Mouse (Mus musculus) spleen, adult 10 weeks (tissue): ENCODE results near the gene Gm11127. TPM values are rescaled to one million over a fixed set of nuclear protein-coding genes. Genes with fewer than 3 reads are reported as not detected.

Experiments
- polyA plus RNA-seq: library from polyadenylated mRNA; stranded (reverse); fragments of 350-450 nt; fragmentation: Illumina TruSeq; extraction: RNeasy Lipid Tissue Mini Kit (QIAGEN cat#74804); gene quantifications from one replicate; pipeline ENCODE4 v1.2.3, GENCODE M21; 2015; ENCODE audit warnings: low replicate concordance; ENCODE audit not compliant: insufficient read depth

Gene Gm11127
- not detected for polyA plus RNA-seq

GRCm38 (mm10) chr17:36058362-36058761 lies at the start of gene Gm11127:
Gene Gm11127, minus strand, starts transcription at chr17:36058371.

DNA sequence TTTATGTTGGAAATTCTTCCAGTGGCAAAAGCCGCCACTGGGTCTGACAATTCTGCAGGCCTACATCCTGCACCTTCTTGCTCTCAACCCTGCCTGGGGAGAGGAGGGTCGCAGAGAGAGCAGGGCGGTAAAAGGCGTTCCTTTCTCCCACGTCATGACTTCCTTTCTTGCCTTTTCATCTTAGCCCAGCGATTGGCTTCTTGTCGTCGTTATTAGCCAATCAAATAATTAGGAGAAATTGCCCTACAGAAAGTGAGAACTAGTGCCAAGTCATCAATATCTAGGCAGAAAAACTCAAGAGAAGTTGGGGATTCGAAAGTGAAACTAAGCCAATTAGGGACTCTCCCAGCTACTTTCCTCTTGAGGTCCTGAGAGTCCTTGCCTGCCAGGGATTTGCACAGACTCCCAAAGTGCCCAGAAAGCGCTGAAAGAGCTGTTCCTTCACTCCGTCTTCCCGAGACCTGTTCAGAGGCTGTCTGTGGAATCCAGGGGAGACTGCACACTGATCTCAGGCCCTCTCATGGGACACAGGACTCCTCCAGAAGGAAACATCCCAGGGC lies 15.5 kb downstream of the Gm11127 start, which contains the start of the genes H2-T22 and Gm6034:
Gene H2-T22, minus strand, starts transcription at position 138 of the 560 bp plus-strand sequence.
Gene Gm6034, plus strand, starts transcription at position 352 of the 560 bp plus-strand sequence.

DNA sequence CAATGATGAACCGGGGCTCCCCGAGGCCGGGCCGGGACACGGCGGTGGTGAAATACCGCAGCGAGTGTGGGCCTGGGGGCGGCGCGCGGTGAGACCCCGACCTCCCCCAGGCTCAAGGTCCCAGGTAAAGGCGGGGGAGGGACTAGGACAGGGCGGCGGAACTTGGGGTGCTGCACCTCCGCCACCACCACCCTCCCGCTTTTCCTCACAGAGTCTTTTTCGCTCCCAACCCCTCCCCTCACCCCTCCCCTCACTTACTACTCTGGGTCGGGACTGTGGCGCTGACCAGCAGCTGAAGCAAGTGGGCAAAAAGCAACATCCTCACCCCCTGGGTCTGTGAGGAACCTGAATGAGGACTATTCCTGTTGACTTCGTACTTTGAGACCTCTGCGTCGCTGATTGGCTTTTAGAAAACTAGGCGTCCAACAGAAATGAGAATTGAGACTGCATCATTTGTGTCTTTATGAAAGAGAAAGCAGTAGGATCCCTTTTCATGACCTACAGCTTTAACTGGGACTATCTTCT lies 25.8 kb downstream of the Gm11127 start, which contains the start of gene H2-T23:
Gene H2-T23, minus strand, starts transcription at position 505 of the 525 bp plus-strand sequence.

DNA sequence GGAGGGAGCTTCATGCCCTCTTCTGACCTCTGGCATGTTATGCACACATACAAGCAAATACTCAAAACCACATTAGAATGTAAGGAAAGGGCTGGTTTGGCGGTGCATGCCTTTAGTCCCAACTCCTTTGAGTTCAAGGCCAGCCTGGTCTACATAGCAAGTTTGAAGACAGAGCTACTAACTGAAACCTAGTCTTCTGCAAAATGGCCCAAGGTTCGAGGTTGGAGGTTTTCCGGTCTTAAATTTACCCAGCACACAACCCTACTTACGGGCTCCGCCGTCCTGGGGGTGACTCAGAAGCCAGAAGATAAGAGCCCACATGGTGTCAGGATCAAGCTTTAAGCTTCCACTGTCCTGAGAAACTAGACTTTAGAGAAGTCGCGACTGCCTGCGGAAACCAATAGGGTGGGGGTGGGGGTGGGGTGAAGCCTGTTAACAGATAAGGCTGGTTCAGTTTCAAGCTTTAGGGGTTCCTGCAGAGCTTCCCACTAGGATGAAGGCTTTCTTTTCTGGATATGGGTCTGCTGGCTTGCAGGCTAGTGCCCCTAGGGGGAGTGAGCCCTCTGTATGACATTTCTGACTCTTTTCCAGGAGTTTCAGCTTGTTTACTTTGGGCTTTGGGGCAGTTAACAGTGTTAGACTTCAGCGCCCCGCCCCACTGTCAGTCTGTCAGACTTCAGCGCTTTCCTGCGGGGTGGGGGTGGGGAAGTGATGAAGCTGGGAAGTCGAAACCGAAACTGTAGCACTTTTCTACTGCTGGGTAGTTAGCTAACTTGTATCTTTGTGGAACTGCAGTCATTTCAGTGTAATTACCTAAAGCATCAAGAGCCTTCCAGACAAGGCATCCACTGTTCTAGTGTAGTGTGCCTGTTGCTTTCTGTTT lies 37.7 kb downstream of the Gm11127 start, which contains the start of gene H2-T24:
Gene H2-T24, minus strand, starts transcription at position 370 of the 883 bp plus-strand sequence.

Other genes starting within 250 kb of the Gm11127 start
- 3.4 TPM for gene Ier3, start 236.7 kb downstream of the Gm11127 start, polyA plus RNA-seq
- 27.5 TPM for gene Flot1, start 235.1 kb downstream of the Gm11127 start, polyA plus RNA-seq
- 222 TPM for gene Tubb5, start 220.1 kb downstream of the Gm11127 start, polyA plus RNA-seq
- gene Mdc1, start 216.9 kb downstream of the Gm11127 start, polyA plus RNA-seq, result 59.7 TPM
- gene Nrm, start 197.1 kb downstream of the Gm11127 start, polyA plus RNA-seq, result 43.1 TPM
- 139 TPM for gene Ppp1r18, start 192.8 kb downstream of the Gm11127 start, polyA plus RNA-seq
- 124 TPM for gene Dhx16, start 178.6 kb downstream of the Gm11127 start, polyA plus RNA-seq
- 29.9 TPM for gene 2310061I04Rik, start 160.9 kb downstream of the Gm11127 start, polyA plus RNA-seq
- gene Atat1, start 148.3 kb downstream of the Gm11127 start, polyA plus RNA-seq, result 15.8 TPM
- 63.0 TPM for gene Mrps18b, start 142.0 kb downstream of the Gm11127 start, polyA plus RNA-seq
- 32.2 TPM for gene Ppp1r10, start 141.9 kb downstream of the Gm11127 start, polyA plus RNA-seq
- 133 TPM for gene Abcf1, start 88.6 kb downstream of the Gm11127 start, polyA plus RNA-seq
- 19.0 TPM for gene Gnl1, start 78.5 kb downstream of the Gm11127 start, polyA plus RNA-seq
- 29.2 TPM for gene Prr3, start 78.1 kb downstream of the Gm11127 start, polyA plus RNA-seq
- gene H2-T24, start 37.8 kb downstream of the Gm11127 start, polyA plus RNA-seq, result 80.5 TPM
- gene H2-T23, start 25.5 kb downstream of the Gm11127 start, polyA plus RNA-seq, result 186 TPM
- gene H2-T22, start 15.6 kb downstream of the Gm11127 start, polyA plus RNA-seq, result 124 TPM
- 0.25 TPM for gene Gm6034, start 15.4 kb downstream of the Gm11127 start, polyA plus RNA-seq
- gene Gm19684, start 63.3 kb upstream of the Gm11127 start, polyA plus RNA-seq, result 1.1 TPM
- not detected for gene Gm7030, start 71.1 kb upstream of the Gm11127 start, polyA plus RNA-seq
- gene Gm8909, start 110.2 kb upstream of the Gm11127 start, polyA plus RNA-seq, result not detected
- gene H2-T3, start 131.9 kb upstream of the Gm11127 start, polyA plus RNA-seq, result not detected
- 25.3 TPM for gene Rpp21, start 199.7 kb upstream of the Gm11127 start, polyA plus RNA-seq
- 70.6 TPM for gene Trim39, start 213.9 kb upstream of the Gm11127 start, polyA plus RNA-seq
- gene H2-M10.2, start 228.1 kb upstream of the Gm11127 start, polyA plus RNA-seq, result not detected